Mouse (Mus musculus) urinary bladder, postnatal 4 days (tissue): Measurements from ENCODE around the gene Stard3.
A peak's percentile ranks its signal among the peaks of the same experiment; 100 is the strongest.

Source experiments
- DNase-seq, 2 experiments: peaks; one replicate each; pipeline ENCODE4 v3.0.0; 2021 to 2022; ENCODE audit warnings: low spot score in 2 of 2

The Stard3 gene

GRCm38 (mm10) chr11:98329081-98329959, 28.8 kb upstream of the Stard3 start, which contains the start of gene Neurod2:
Neurod2 (minus strand) TSS chr11:98329648.
- no peak for DNase-seq

GRCm38 (mm10) chr11:98329960-98330744, 28.0 kb upstream of the Stard3 start:
- no peak for DNase-seq

- DNase-seq, result no peak
These were observed 27.4 kb upstream of the Stard3 start for GRCm38 (mm10) chr11:98330745-98331204.

- DNase-seq, result no peak
These were observed 26.8 kb upstream of the Stard3 start for GRCm38 (mm10) chr11:98331401-98331800.

- DNase-seq, result no peak
These were observed 26.0 kb upstream of the Stard3 start for GRCm38 (mm10) chr11:98332186-98332585.

- DNase-seq, result no peak
These were observed 25.3 kb upstream of the Stard3 start for GRCm38 (mm10) chr11:98332841-98333240.

- DNase-seq, result no peak
These were observed 24.9 kb upstream of the Stard3 start for GRCm38 (mm10) chr11:98333263-98333696.

GRCm38 (mm10) chr11:98333981-98334741, 24.0 kb upstream of the Stard3 start:
- DNase-seq, result no peak

GRCm38 (mm10) chr11:98335250-98335649, 22.9 kb upstream of the Stard3 start:
- DNase-seq, result no peak

- no peak for DNase-seq
These were observed 21.7 kb upstream of the Stard3 start for GRCm38 (mm10) chr11:98336245-98337107.

- peak in 1 of 2 experiments; percentile 45 for DNase-seq
These were observed 19.6 kb upstream of the Stard3 start for GRCm38 (mm10) chr11:98338507-98338961.

- no peak for DNase-seq
These were observed 19.1 kb upstream of the Stard3 start for GRCm38 (mm10) chr11:98339071-98339501.

- no peak for DNase-seq
These were observed 18.4 kb upstream of the Stard3 start for GRCm38 (mm10) chr11:98339679-98340287.

- no peak for DNase-seq
These were observed 17.6 kb upstream of the Stard3 start for GRCm38 (mm10) chr11:98340597-98340996.

- no peak for DNase-seq
These were observed 17.0 kb upstream of the Stard3 start for GRCm38 (mm10) chr11:98341174-98341573.

GRCm38 (mm10) chr11:98342000-98342945, 15.9 kb upstream of the Stard3 start:
- peak; percentile 83 to 92 for DNase-seq

- peak; percentile 60 to 87 for DNase-seq
These were observed 12.9 kb upstream of the Stard3 start for GRCm38 (mm10) chr11:98345253-98345652.

GRCm38 (mm10) chr11:98346168-98346567, 12.0 kb upstream of the Stard3 start:
- no peak for DNase-seq
